In genomic region chr2:48098931-48099531, GRCm38 (mm10) we compare ENCODE assay signal across 9 mouse cellular contexts.
A peak's percentile ranks its signal among the peaks of the same experiment; 100 is the strongest.
DNase-seq lines count a peak whose midpoint lies in the region; ATAC-seq lines count a peak whose summit lies in the region.
"Had no signal": no experiment of that assay in that cellular context is flagged by ENCODE, and none has a peak within 500 bp of the region (broad histone marks: within the 10 kb centered on the region; RNA-seq: fewer than 3 reads in every experiment).

No protein-coding gene starts in this region.

- H3K9ac ChIP-seq in hindbrain, embryonic 16.5 days (ENCODE audit: low read depth, low read length) = no peak overlapping the region
- H3K9ac ChIP-seq in limb, embryonic 13.5 days = no peak overlapping the region
- no peak overlapping the region for H3K9ac ChIP-seq in heart, embryonic 12.5 days
- H3K9ac ChIP-seq: liver, embryonic 13.5 days had no signal

- ATAC-seq in hindbrain, embryonic 16.5 days = peak; percentile 88
- peak; percentile 75; the same call in 1 of the 2 replicates for ATAC-seq in limb, embryonic 13.5 days (ENCODE audit: low FRiP score, low read depth)
- no peak for ATAC-seq in heart, embryonic 12.5 days (ENCODE audit: insufficient number of reproducible peaks, low FRiP score)

- H3K27me3 ChIP-seq in hindbrain, embryonic 16.5 days (replicated peaks; ENCODE audit: control insufficient read depth, insufficient read depth, low read length) = no peaks in the 10 kb centered on the region
- H3K27me3 ChIP-seq in limb, embryonic 13.5 days = no peaks in the 10 kb centered on the region
- H3K27me3 ChIP-seq in heart, embryonic 12.5 days (replicated peaks) = no peaks in the 10 kb centered on the region
- H3K27me3 ChIP-seq: liver, embryonic 13.5 days had no signal

- peak; percentile 2 to 6 for DNase-seq in kidney, postnatal 4 days
- DNase-seq in kidney, adult 8-10 months = no peak
- DNase-seq in right cerebral cortex, postnatal 4 days = peak; percentile 10
- no peak for DNase-seq in gastrocnemius, postnatal 14 days
- no peak for DNase-seq in lung, postnatal 14 days
- DNase-seq: liver, embryonic 13.5 days had no signal

- H3K4me2 ChIP-seq in hindbrain, embryonic 16.5 days (ENCODE audit: low read length) = no peak overlapping the region
- peak overlapping the region; percentile 30 for H3K4me2 ChIP-seq in limb, embryonic 13.5 days (replicated peaks)
- no peak overlapping the region for H3K4me2 ChIP-seq in heart, embryonic 12.5 days
- H3K4me2 ChIP-seq: liver, embryonic 13.5 days had no signal

- whole genome bisulfite sequencing in hindbrain, embryonic 16.5 days = 24% methylated on average over 8 of the region's 8 CpGs
- 14% methylated on average over 8 of the region's 8 CpGs for WGBS in limb, embryonic 13.5 days
- WGBS in heart, embryonic 12.5 days = 60% methylated on average over 8 of the region's 8 CpGs

- no peaks in the 10 kb centered on the region for H3K36me3 ChIP-seq in hindbrain, embryonic 16.5 days (ENCODE audit: control insufficient read depth, insufficient read depth, low read length)
- H3K36me3 ChIP-seq in limb, embryonic 13.5 days = no peaks in the 10 kb centered on the region
- no peaks in the 10 kb centered on the region for H3K36me3 ChIP-seq in heart, embryonic 12.5 days
- H3K36me3 ChIP-seq: liver, embryonic 13.5 days had no signal

- peaks cover 12% of the 10 kb centered on the region for H3K4me1 ChIP-seq in hindbrain, embryonic 16.5 days (ENCODE audit: control insufficient read depth, insufficient read depth, low read depth, low read length)
- H3K4me1 ChIP-seq in limb, embryonic 13.5 days = peaks cover 13% of the 10 kb centered on the region
- H3K4me1 ChIP-seq in heart, embryonic 12.5 days (replicated peaks) = 0 out of 2 replicates have a peak, but pooled peaks cover 3% of the 10 kb centered on the region
- H3K4me1 ChIP-seq: liver, embryonic 13.5 days had no signal

- H3K9me3 ChIP-seq in hindbrain, embryonic 16.5 days (ENCODE audit: control insufficient read depth, low read length) = no peaks in the 10 kb centered on the region
- no peaks in the 10 kb centered on the region for H3K9me3 ChIP-seq in limb, embryonic 13.5 days
- no peaks in the 10 kb centered on the region for H3K9me3 ChIP-seq in heart, embryonic 12.5 days (replicated peaks)
- H3K9me3 ChIP-seq: liver, embryonic 13.5 days had no signal

- H3K27ac ChIP-seq in hindbrain, embryonic 16.5 days (ENCODE audit: low read depth, low read length) = 0 out of 2 replicates have a peak overlapping the region, but pooled peaks have one; percentile 32
- H3K27ac ChIP-seq in limb, embryonic 13.5 days = peak overlapping the region; percentile 24; the same call in 1 of the 2 replicates
- no peak overlapping the region for H3K27ac ChIP-seq in heart, embryonic 12.5 days (ENCODE audit: poor library complexity, severe bottlenecking)
- H3K27ac ChIP-seq: liver, embryonic 13.5 days had no signal

- H3K4me3 ChIP-seq in hindbrain, embryonic 16.5 days (ENCODE audit: low read length) = no peak overlapping the region
- no peak overlapping the region for H3K4me3 ChIP-seq in limb, embryonic 13.5 days
- H3K4me3 ChIP-seq in heart, embryonic 12.5 days = no peak overlapping the region
- H3K4me3 ChIP-seq: liver, embryonic 13.5 days had no signal

- intact Hi-C loops in gastrocnemius, postnatal 14 days (cut with DNase I; ENCODE audit: low total_unique reads) = no loop called here

Comparison
In these comparisons a context has a peak if more than half of its experiments do, and no peak if none do; other contexts are left out.
1. DNase-seq: peak in kidney, postnatal 4 days (2 of 2) and right cerebral cortex, postnatal 4 days (single experiment); none in kidney, adult 8-10 months (0 of 2), gastrocnemius, postnatal 14 days (single experiment) and lung, postnatal 14 days (single experiment).